Mouse (Mus musculus) cortical plate, adult 2 months (tissue): ENCODE data around the gene Hmgxb4. TPM values are rescaled to one million over a fixed set of nuclear protein-coding genes. Genes with fewer than 3 reads are reported as not detected.

Source experiments
- H3K27ac ChIP-seq: fragments of 200-500 bp; 2 replicates; pipeline ENCODE4 v1.5.1; 2012; ENCODE audit warnings: low read length, control low read depth, inconsistent platforms; ENCODE audit not compliant: insufficient read depth
- H3K4me1 ChIP-seq: fragments of 200-500 bp; 2 replicates; pipeline ENCODE4 v1.6.1; 2011; ENCODE audit warnings: low read length; ENCODE audit not compliant: control insufficient read depth, insufficient read depth
- H3K4me3 ChIP-seq: fragments of 200-500 bp; 2 replicates; pipeline ENCODE4 v1.5.1; 2011; ENCODE audit warnings: mild to moderate bottlenecking, low read length, control low read depth; ENCODE audit not compliant: insufficient read depth
- CTCF ChIP-seq: fragments of 200-500 bp; IDR thresholded peaks from 2 replicates; pipeline ENCODE4 v1.5.1; 2011; ENCODE audit warnings: mild to moderate bottlenecking, control low read depth, low read length; ENCODE audit not compliant: insufficient read depth; ENCODE audit errors: extremely low read depth
- POLR2A ChIP-seq: fragments of 200-500 bp; IDR thresholded peaks from 2 replicates; pipeline ENCODE4 v1.6.1; 2011; ENCODE audit warnings: mild to moderate bottlenecking, low read length, control low read depth; ENCODE audit not compliant: insufficient read depth; ENCODE audit errors: extremely low read depth
- polyA plus RNA-seq: library from polyadenylated mRNA; depleted of rRNA; stranded (reverse); fragments of >200 nt; gene quantifications from 2 replicates; pipeline ENCODE4 v1.2.3, GENCODE M21; 2012; rRNA removed

The Hmgxb4 gene
- polyA plus RNA-seq, 1 experiment, result 28.5 TPM

- no peak for TF ChIP-seq CTCF
- TF ChIP-seq POLR2A, result no peak
- Histone ChIP-seq H3K27ac (no peak overlapping the region), H3K4me3 (no peak overlapping the region), H3K4me1 (peaks cover 1% of the 10 kb centered on the region; the same call in 1 of the 2 replicates)
Observed at GRCm38 (mm10) chr8:75060022-75060421, 66.9 kb downstream of the Hmgxb4 start.

- TF ChIP-seq CTCF, result no peak
- no peak for TF ChIP-seq POLR2A
- H3K4me1 ChIP-seq, result peaks cover 1% of the 10 kb centered on the region; the same call in 1 of the 2 replicates
- H3K27ac ChIP-seq, result no peak overlapping the region
- H3K4me3 ChIP-seq, result no peak overlapping the region
Observed at GRCm38 (mm10) chr8:75060815-75061214, 67.7 kb downstream of the Hmgxb4 start.

GRCm38 (mm10) chr8:75063290-75063689, 70.1 kb downstream of the Hmgxb4 start:
- Histone ChIP-seq H3K4me3 (no peak overlapping the region), H3K27ac (no peak overlapping the region), H3K4me1 (peaks cover 1% of the 10 kb centered on the region; the same call in 1 of the 2 replicates)
- TF ChIP-seq POLR2A, result no peak
- no peak for TF ChIP-seq CTCF

GRCm38 (mm10) chr8:75064790-75065189, 71.6 kb downstream of the Hmgxb4 start:
- TF ChIP-seq CTCF, result no peak
- TF ChIP-seq POLR2A, result no peak
- Histone ChIP-seq H3K4me1 (peaks cover 1% of the 10 kb centered on the region; the same call in 1 of the 2 replicates), H3K27ac (no peak overlapping the region), H3K4me3 (no peak overlapping the region)

GRCm38 (mm10) chr8:75067287-75067686, 74.1 kb downstream of the Hmgxb4 start:
- Histone ChIP-seq H3K27ac (no peak overlapping the region), H3K4me1 (peaks cover 1% of the 10 kb centered on the region; the same call in 1 of the 2 replicates), H3K4me3 (no peak overlapping the region)
- TF ChIP-seq POLR2A (no peak), CTCF (no peak)

- TF ChIP-seq CTCF, result no peak
- no peak for TF ChIP-seq POLR2A
- no peak overlapping the region for H3K27ac ChIP-seq
- no peak overlapping the region for H3K4me3 ChIP-seq
- no peaks in the 10 kb centered on the region for H3K4me1 ChIP-seq
Observed at GRCm38 (mm10) chr8:75070297-75070696, 77.1 kb downstream of the Hmgxb4 start.

- H3K4me1 ChIP-seq, result no peaks in the 10 kb centered on the region
- TF ChIP-seq CTCF, result peak; percentile 98
- TF ChIP-seq POLR2A, result no peak
- no peak overlapping the region for H3K27ac ChIP-seq
- H3K4me3 ChIP-seq, result no peak overlapping the region
Observed at GRCm38 (mm10) chr8:75071627-75072346, 78.6 kb downstream of the Hmgxb4 start.

GRCm38 (mm10) chr8:75074876-75075275, 81.7 kb downstream of the Hmgxb4 start:
- H3K27ac ChIP-seq, result no peak overlapping the region
- no peak overlapping the region for H3K4me3 ChIP-seq
- no peak for TF ChIP-seq CTCF
- TF ChIP-seq POLR2A, result no peak
- H3K4me1 ChIP-seq, result no peaks in the 10 kb centered on the region

GRCm38 (mm10) chr8:75078215-75078614, 85.1 kb downstream of the Hmgxb4 start:
- no peaks in the 10 kb centered on the region for H3K4me1 ChIP-seq
- TF ChIP-seq POLR2A (no peak), CTCF (no peak)
- H3K4me3 ChIP-seq, result no peak overlapping the region
- H3K27ac ChIP-seq, result no peak overlapping the region

- TF ChIP-seq POLR2A (no peak), CTCF (no peak)
- H3K4me1 ChIP-seq, result no peaks in the 10 kb centered on the region
- no peak overlapping the region for H3K4me3 ChIP-seq
- H3K27ac ChIP-seq, result no peak overlapping the region
Observed at GRCm38 (mm10) chr8:75078851-75079250, 85.7 kb downstream of the Hmgxb4 start.

Other genes starting within 250 kb of the Hmgxb4 start
- gene Isx, start 120.2 kb upstream of the Hmgxb4 start, polyA plus RNA-seq, result 0.08 TPM in 1 of 2 replicates, not detected in the other
- 42.5 and 48.2 TPM in 2 replicates for gene Tom1, start 40.3 kb downstream of the Hmgxb4 start, polyA plus RNA-seq
- 6.5 and 6.8 TPM in 2 replicates for gene Hmox1, start 100.3 kb downstream of the Hmgxb4 start, polyA plus RNA-seq
- 7.7 and 8.6 TPM in 2 replicates for gene Mcm5, start 116.2 kb downstream of the Hmgxb4 start, polyA plus RNA-seq
- gene Rasd2, start 220.6 kb downstream of the Hmgxb4 start, polyA plus RNA-seq, result 44.3 and 78.6 TPM in 2 replicates